ENCODE assay signal across 29 mouse cellular contexts in genomic region chr12:79932905-79933304, GRCm38 (mm10).
A peak's percentile ranks its signal among the peaks of the same experiment; 100 is the strongest.
DNase-seq lines count a peak whose midpoint lies in the region; ATAC-seq and TF ChIP-seq lines count a peak whose summit lies in the region.
"Had no signal": no experiment of that assay in that cellular context is flagged by ENCODE, and none has a peak within 500 bp of the region (broad histone marks: within the 10 kb centered on the region; RNA-seq: fewer than 3 reads in every experiment).

No protein-coding gene starts in this region.

- no peak for TF ChIP-seq POLR2A in lung, adult 2 months (IDR thresholded peaks at IDR 0.05; ENCODE audit: borderline replicate concordance, extremely low read depth, low read depth, low read length)

- 0 out of 2 replicates have a peak overlapping the region, but pooled peaks have one; percentile 16 for H3K27ac ChIP-seq in heart, embryonic 10.5 days
- H3K27ac ChIP-seq in heart, embryonic 12.5 days (ENCODE audit: poor library complexity, severe bottlenecking), result no peak overlapping the region
- peak overlapping the region; percentile 91 for H3K27ac ChIP-seq in lung, embryonic 15.5 days
- 0 out of 2 replicates have a peak overlapping the region, but pooled peaks have one; percentile 6 for H3K27ac ChIP-seq in stomach, embryonic 16.5 days (ENCODE audit: low read length)
- no peak overlapping the region for H3K27ac ChIP-seq in stomach, postnatal 0 days (replicated peaks)
- H3K27ac ChIP-seq: embryonic facial prominence, embryonic 12.5 days; heart, adult 2 months; hindbrain, embryonic 14.5 days; hindbrain, postnatal 0 days had no signal

- no peak overlapping the region for H3K4me2 ChIP-seq in heart, embryonic 12.5 days
- H3K4me2 ChIP-seq in lung, embryonic 15.5 days, result no peak overlapping the region
- no peak overlapping the region for H3K4me2 ChIP-seq in stomach, embryonic 16.5 days (ENCODE audit: low read depth, low read length)
- H3K4me2 ChIP-seq in stomach, postnatal 0 days (replicated peaks; ENCODE audit: low read depth), result no peak overlapping the region
- H3K4me2 ChIP-seq: embryonic facial prominence, embryonic 12.5 days; embryonic facial prominence, embryonic 15.5 days; heart, embryonic 11.5 days; heart, embryonic 15.5 days; hindbrain, embryonic 14.5 days had no signal

- no peak for TF ChIP-seq CTCF in lung, adult 2 months (IDR thresholded peaks at IDR 0.05; ENCODE audit: insufficient read depth, low read length)
- no peak for TF ChIP-seq CTCF in stomach, postnatal 0 days (IDR thresholded peaks at IDR 0.05; ENCODE audit: low read depth)

- DNase-seq in heart, embryonic 10.5 days (ENCODE audit: low spot score), result no peak
- no peak for DNase-seq in lung, adult 2 months
- DNase-seq in stomach, postnatal 0 days (ENCODE audit: low spot score), result no peak
- DNase-seq in testis, postnatal 14 days (ENCODE audit: low spot score), result no peak
- DNase-seq: adrenal gland, adult 8-10 months; adrenal gland, postnatal 36 days; cerebellum, adult 11 months; cerebellum, adult 2 months; cerebellum, adult 9-11 months; cerebellum, postnatal 25 days; forebrain, postnatal 0 days; gastrocnemius, postnatal 10 days; gastrocnemius, postnatal 36 days; heart, adult 2 months; heart, postnatal 10 days; heart, postnatal 36 days had no signal

- no peaks in the 10 kb centered on the region for H3K27me3 ChIP-seq in heart, embryonic 10.5 days (ENCODE audit: insufficient read depth, poor library complexity, severe bottlenecking)
- H3K27me3 ChIP-seq in heart, embryonic 12.5 days (replicated peaks), result no peaks in the 10 kb centered on the region
- no peaks in the 10 kb centered on the region for H3K27me3 ChIP-seq in lung, embryonic 15.5 days
- H3K27me3 ChIP-seq in stomach, embryonic 16.5 days (ENCODE audit: control insufficient read depth, insufficient read depth, low read length), result no peaks in the 10 kb centered on the region
- H3K27me3 ChIP-seq in stomach, postnatal 0 days (ENCODE audit: control insufficient read depth, insufficient read depth, low read length), result no peaks in the 10 kb centered on the region
- H3K27me3 ChIP-seq: embryonic facial prominence, embryonic 12.5 days; embryonic facial prominence, embryonic 15.5 days; heart, embryonic 15.5 days had no signal

- H3K4me3 ChIP-seq in heart, embryonic 10.5 days, result no peak overlapping the region
- H3K4me3 ChIP-seq in heart, embryonic 12.5 days, result no peak overlapping the region
- no peak overlapping the region for H3K4me3 ChIP-seq in lung, embryonic 15.5 days
- no peak overlapping the region for H3K4me3 ChIP-seq in lung, adult 2 months (replicated peaks; ENCODE audit: extremely low read depth, low read depth, low read length)
- H3K4me3 ChIP-seq in stomach, embryonic 16.5 days (replicated peaks; ENCODE audit: low read length), result no peak overlapping the region
- H3K4me3 ChIP-seq in stomach, postnatal 0 days (ENCODE audit: low read depth, low read length), result no peak overlapping the region
- H3K4me3 ChIP-seq: embryonic facial prominence, embryonic 12.5 days; embryonic facial prominence, embryonic 15.5 days; heart, adult 2 months; heart, embryonic 15.5 days; hindbrain, embryonic 10.5 days had no signal

- no peak overlapping the region for H3K9ac ChIP-seq in heart, embryonic 12.5 days
- no peak overlapping the region for H3K9ac ChIP-seq in lung, embryonic 15.5 days
- no peak overlapping the region for H3K9ac ChIP-seq in stomach, embryonic 16.5 days (ENCODE audit: low read length)
- H3K9ac ChIP-seq in stomach, postnatal 0 days (ENCODE audit: low read length), result no peak overlapping the region
- H3K9ac ChIP-seq: embryonic facial prominence, embryonic 12.5 days; embryonic facial prominence, embryonic 15.5 days; forebrain, postnatal 0 days; heart, embryonic 15.5 days; hindbrain, embryonic 14.5 days had no signal

- no peaks in the 10 kb centered on the region for H3K9me3 ChIP-seq in heart, embryonic 10.5 days
- no peaks in the 10 kb centered on the region for H3K9me3 ChIP-seq in heart, embryonic 12.5 days (replicated peaks)
- no peaks in the 10 kb centered on the region for H3K9me3 ChIP-seq in lung, embryonic 15.5 days
- H3K9me3 ChIP-seq in stomach, embryonic 16.5 days (replicated peaks; ENCODE audit: control insufficient read depth, low read length), result no peaks in the 10 kb centered on the region
- no peaks in the 10 kb centered on the region for H3K9me3 ChIP-seq in stomach, postnatal 0 days (ENCODE audit: control insufficient read depth, low read length)
- H3K9me3 ChIP-seq: embryonic facial prominence, embryonic 12.5 days; embryonic facial prominence, embryonic 15.5 days; heart, embryonic 15.5 days; hindbrain, embryonic 10.5 days had no signal

- no peaks in the 10 kb centered on the region for H3K36me3 ChIP-seq in heart, embryonic 10.5 days
- H3K36me3 ChIP-seq in heart, embryonic 12.5 days, result no peaks in the 10 kb centered on the region
- no peaks in the 10 kb centered on the region for H3K36me3 ChIP-seq in lung, embryonic 15.5 days
- H3K36me3 ChIP-seq in stomach, embryonic 16.5 days (ENCODE audit: control insufficient read depth, insufficient read depth, low read length), result no peaks in the 10 kb centered on the region
- no peaks in the 10 kb centered on the region for H3K36me3 ChIP-seq in stomach, postnatal 0 days (ENCODE audit: control insufficient read depth, insufficient read depth, low read length)
- H3K36me3 ChIP-seq: embryonic facial prominence, embryonic 12.5 days; embryonic facial prominence, embryonic 15.5 days; heart, embryonic 15.5 days; hindbrain, embryonic 10.5 days had no signal

- TF ChIP-seq EP300 in stomach, postnatal 0 days (optimal IDR thresholded peaks at IDR 0.05), result no peak

- WGBS in heart, embryonic 10.5 days, result 84% methylated on average over 7 of the region's 7 CpGs
- WGBS in heart, embryonic 12.5 days, result 84% methylated on average over 7 of the region's 7 CpGs
- WGBS in lung, embryonic 15.5 days, result 57% methylated on average over 7 of the region's 7 CpGs
- 71% methylated on average over 7 of the region's 7 CpGs for WGBS in lung, adult 2 months
- WGBS in stomach, embryonic 16.5 days, result 75% methylated on average over 7 of the region's 7 CpGs
- WGBS in stomach, postnatal 0 days, result 71% methylated on average over 7 of the region's 7 CpGs

- peaks cover 64% of the 10 kb centered on the region for H3K4me1 ChIP-seq in heart, embryonic 10.5 days
- peaks cover 62% of the 10 kb centered on the region for H3K4me1 ChIP-seq in heart, embryonic 12.5 days (replicated peaks)
- H3K4me1 ChIP-seq in lung, embryonic 15.5 days, result peaks cover 73% of the 10 kb centered on the region
- peaks cover 10% of the 10 kb centered on the region for H3K4me1 ChIP-seq in lung, adult 2 months (ENCODE audit: control insufficient read depth, insufficient read depth, low read length)
- peaks cover 44% of the 10 kb centered on the region for H3K4me1 ChIP-seq in stomach, embryonic 16.5 days (ENCODE audit: control insufficient read depth, insufficient read depth, low read length)
- peaks cover 12% of the 10 kb centered on the region for H3K4me1 ChIP-seq in stomach, postnatal 0 days (replicated peaks; ENCODE audit: control insufficient read depth, insufficient read depth)

- ATAC-seq in heart, embryonic 12.5 days (ENCODE audit: insufficient number of reproducible peaks, low FRiP score), result no peak
- no peak for ATAC-seq in lung, embryonic 15.5 days (ENCODE audit: borderline replicate concordance, extremely low read depth, low FRiP score, low TSS enrichment)
- no peak for ATAC-seq in stomach, embryonic 16.5 days (ENCODE audit: insufficient read depth, low FRiP score)
- no peak for ATAC-seq in stomach, postnatal 0 days (ENCODE audit: low FRiP score, low TSS enrichment)
- ATAC-seq: CD4-positive, CD25-positive, alpha-beta regulatory T cell, adult 4 months; forebrain, embryonic 14.5 days; forebrain, postnatal 0 days; hindbrain, postnatal 0 days; inflammation-experienced regulatory T-cells, adult 6 months had no signal

Comparison
In these comparisons a context has a peak if more than half of its experiments do, and no peak if none do; other contexts are left out.
1. H3K27ac ChIP-seq: peak in heart, embryonic 10.5 days (single experiment), lung, embryonic 15.5 days (single experiment) and stomach, embryonic 16.5 days (single experiment); none in heart, embryonic 12.5 days (single experiment) and stomach, postnatal 0 days (single experiment).